Comparison of ENCODE assay signal across 8 mouse cellular contexts in the genomic region with DNA sequence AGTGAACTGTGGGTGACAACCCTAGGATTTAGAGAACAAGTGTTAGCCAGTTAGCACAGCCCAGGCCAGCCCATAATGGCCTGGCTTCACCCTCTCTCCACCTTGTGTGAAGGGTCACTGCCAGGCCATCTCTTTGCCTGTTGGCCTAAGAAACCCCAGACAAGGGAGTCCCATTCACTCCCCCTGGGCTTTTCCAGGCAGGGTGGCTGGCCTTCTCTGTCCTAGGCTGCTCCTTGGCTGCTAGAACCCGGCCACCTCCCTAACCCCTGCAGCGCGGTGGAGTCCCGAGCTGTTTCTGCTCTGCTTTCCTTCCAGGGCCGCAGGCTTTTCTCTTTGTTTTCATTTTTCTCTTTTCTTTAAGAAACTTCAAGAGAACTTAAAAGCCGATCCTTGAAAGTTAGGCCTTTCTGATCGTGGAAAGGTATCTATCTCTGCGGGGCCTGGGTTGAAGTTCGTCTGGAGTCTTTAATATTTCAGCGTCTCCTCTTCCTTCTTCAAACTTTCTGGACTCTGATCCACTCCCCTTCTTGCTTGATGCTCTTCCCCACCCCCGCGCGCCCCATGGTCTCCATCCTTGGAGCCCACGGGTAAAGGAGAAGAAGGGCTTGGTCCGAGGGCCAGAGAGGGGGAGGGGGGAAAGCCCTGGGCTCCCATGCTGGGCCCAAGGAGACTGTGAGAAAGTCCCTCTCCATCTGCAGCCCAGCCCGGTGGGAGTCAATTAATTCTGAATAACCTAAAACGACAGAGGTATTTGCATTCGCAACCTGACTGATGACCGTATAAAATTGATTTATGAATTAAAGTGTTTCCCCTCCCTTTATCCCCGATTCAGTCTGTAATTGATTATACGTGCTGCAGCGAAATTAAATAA. TPM values are rescaled to one million over a fixed set of nuclear protein-coding genes. Genes with fewer than 3 reads are reported as not detected.
DNase-seq lines count a peak whose midpoint lies in the region; ATAC-seq lines count a peak whose summit lies in the region.

No protein-coding gene starts in this region.

- no peaks in the 10 kb centered on the region for H3K36me3 ChIP-seq in heart, embryonic 12.5 days
- H3K36me3 ChIP-seq in hindbrain, embryonic 15.5 days, result no peaks in the 10 kb centered on the region
- no peaks in the 10 kb centered on the region for H3K36me3 ChIP-seq in midbrain, embryonic 15.5 days (replicated peaks)

- H3K4me1 ChIP-seq in heart, embryonic 12.5 days (replicated peaks), result peaks cover 10% of the 10 kb centered on the region
- peaks cover 26% of the 10 kb centered on the region for H3K4me1 ChIP-seq in hindbrain, embryonic 15.5 days (replicated peaks)
- H3K4me1 ChIP-seq in midbrain, embryonic 15.5 days, result peaks cover 12% of the 10 kb centered on the region

- no peak overlapping the region for H3K4me3 ChIP-seq in heart, embryonic 12.5 days
- H3K4me3 ChIP-seq in hindbrain, embryonic 15.5 days, result no peak overlapping the region
- H3K4me3 ChIP-seq in midbrain, embryonic 15.5 days, result no peak overlapping the region

- no peaks in the 10 kb centered on the region for H3K9me3 ChIP-seq in heart, embryonic 12.5 days (replicated peaks)
- no peaks in the 10 kb centered on the region for H3K9me3 ChIP-seq in hindbrain, embryonic 15.5 days
- H3K9me3 ChIP-seq in midbrain, embryonic 15.5 days, result no peaks in the 10 kb centered on the region

- WGBS in heart, embryonic 12.5 days, result 25% methylated on average over 22 of the region's 22 CpGs
- WGBS in hindbrain, embryonic 15.5 days, result 8% methylated on average over 22 of the region's 22 CpGs
- 6% methylated on average over 22 of the region's 22 CpGs for WGBS in midbrain, embryonic 15.5 days

- peak overlapping the region; percentile 13; the same call in 1 of the 2 replicates for H3K9ac ChIP-seq in heart, embryonic 12.5 days
- H3K9ac ChIP-seq in hindbrain, embryonic 15.5 days, result no peak overlapping the region
- H3K9ac ChIP-seq in midbrain, embryonic 15.5 days, result no peak overlapping the region

- H3K4me2 ChIP-seq in heart, embryonic 12.5 days, result peak overlapping the region; percentile 56
- H3K4me2 ChIP-seq in hindbrain, embryonic 15.5 days, result peak overlapping the region; percentile 40; the same call in 1 of the 2 replicates
- H3K4me2 ChIP-seq in midbrain, embryonic 15.5 days, result peak overlapping the region; percentile 18

- 0 out of 2 replicates have a peak, but pooled peaks have one; percentile 55 for ATAC-seq in heart, embryonic 12.5 days (ENCODE audit: insufficient number of reproducible peaks, low FRiP score)
- ATAC-seq in hindbrain, embryonic 15.5 days (ENCODE audit: low FRiP score, low read depth), result peak; percentile 80
- ATAC-seq in midbrain, embryonic 15.5 days (replicated peaks), result peak; percentile 87

- no peak overlapping the region for H3K27ac ChIP-seq in heart, embryonic 12.5 days (ENCODE audit: poor library complexity, severe bottlenecking)
- peak overlapping the region; percentile 74 for H3K27ac ChIP-seq in hindbrain, embryonic 15.5 days (replicated peaks)
- H3K27ac ChIP-seq in midbrain, embryonic 15.5 days, result peak overlapping the region; percentile 37

- no peak for DNase-seq in heart, postnatal 4 days
- DNase-seq in embryo, embryonic 11 days, result peak; percentile 85
- DNase-seq in right cerebral cortex, postnatal 25 days, result no peak
- DNase-seq in layer of hippocampus, adult 18-20 months (ENCODE audit: low spot score in 2 of 2), result no peak
- no peak for DNase-seq in layer of hippocampus, adult 9-10 months (ENCODE audit: low spot score)

- peaks cover 5% of the 10 kb centered on the region; the same call in 1 of the 2 replicates for H3K27me3 ChIP-seq in heart, embryonic 12.5 days (replicated peaks)
- 0 out of 2 replicates have a peak, but pooled peaks cover 4% of the 10 kb centered on the region for H3K27me3 ChIP-seq in hindbrain, embryonic 15.5 days
- H3K27me3 ChIP-seq in midbrain, embryonic 15.5 days (replicated peaks), result no peaks in the 10 kb centered on the region

RNA-seq across cellular contexts. Expression of a gene that starts 52.3 kb away (rescaled TPM):
- 6.8 and 7.1 TPM in 2 replicates for polyA plus RNA-seq in heart, embryonic 12.5 days (2016; fragmentation: Nextera tagmentation; extraction: Ambion mirVana)
- total RNA-seq in heart, postnatal 4 days (2021), result 1 to 10 TPM; 6.9 to 7.0 TPM
- polyA plus RNA-seq in hindbrain, embryonic 15.5 days (2015; fragmentation: Nextera tagmentation; extraction: Ambion mirVana), result 4.3 and 4.4 TPM in 2 replicates
- 4.4 and 4.9 TPM in 2 replicates for polyA plus RNA-seq in midbrain, embryonic 15.5 days (2015; fragmentation: Nextera tagmentation; extraction: Ambion mirVana)
- total RNA-seq in layer of hippocampus, adult 18-20 months (2021), result 1 to 10 TPM; 5.5 to 5.8 TPM
